Mouse (Mus musculus) hindbrain, embryonic 11.5 days (tissue): ENCODE data around the gene Fah. TPM values are rescaled to one million over a fixed set of nuclear protein-coding genes. Genes with fewer than 3 reads are reported as not detected.

ENCODE experiments used
- ATAC-seq: fragments of 200-750 bp; cut with Nextera tagmentation; 2 replicates; pipeline ENCODE4 v1.8.0; 2017; ENCODE audit warnings: mild to moderate bottlenecking, moderate TSS enrichment, moderate library complexity; ENCODE audit not compliant: low FRiP score
- DNase-seq: peaks from one replicate; pipeline ENCODE4 v3.0.0-alpha.2; 2015; ENCODE audit warnings: low spot score
- H3K27ac ChIP-seq: fragments of 300-500 bp; sonication (generic); 2 replicates; pipeline ENCODE4 v1.5.1; 2014; ENCODE audit warnings: mild to moderate bottlenecking, low read depth, low read length
- H3K27me3 ChIP-seq: fragments of 300-500 bp; sonication (generic); 2 replicates; pipeline ENCODE4 v1.6.1; 2014; ENCODE audit warnings: mild to moderate bottlenecking, low read length, moderate library complexity, mixed read lengths; ENCODE audit not compliant: control insufficient read depth, insufficient read depth
- H3K36me3 ChIP-seq: fragments of 300-500 bp; sonication (generic); 2 replicates; pipeline ENCODE4 v1.6.1; 2014; ENCODE audit warnings: mild to moderate bottlenecking, low read length, moderate library complexity, mixed read lengths; ENCODE audit not compliant: control insufficient read depth, insufficient read depth
- H3K4me1 ChIP-seq: fragments of 300-500 bp; sonication (generic); replicated peaks from 2 replicates; pipeline ENCODE4 v1.6.1; 2014; ENCODE audit warnings: low read length, mixed read lengths; ENCODE audit not compliant: control insufficient read depth, insufficient read depth
- H3K4me2 ChIP-seq: fragments of 300-500 bp; sonication (generic); replicated peaks from 2 replicates; pipeline ENCODE4 v1.6.1; 2014; ENCODE audit warnings: mild to moderate bottlenecking, low read depth, low read length
- H3K4me3 ChIP-seq: fragments of 300-500 bp; sonication (generic); 2 replicates; pipeline ENCODE4 v1.5.1; 2014; ENCODE audit warnings: low read depth, low read length
- H3K9ac ChIP-seq: fragments of 300-500 bp; sonication (generic); 2 replicates; pipeline ENCODE4 v1.6.1; 2014; ENCODE audit warnings: low read depth, low read length
- H3K9me3 ChIP-seq: fragments of 300-500 bp; sonication (generic); 2 replicates; pipeline ENCODE4 v1.6.1; 2016; ENCODE audit warnings: low read length; ENCODE audit not compliant: control insufficient read depth
- WGBS: fragments of 180-500 bp; shearing (Covaris S2); extraction: QIAGEN DNeasy Blood & Tissue Kit; methylation state at CpG from one replicate; pipeline ENCODE4 v1.1.7; 2014; 5-methylcytosine and 5-hydroxymethylcytosine counted together
- polyA plus RNA-seq: library from polyadenylated mRNA; unstranded; fragments of >200 nt; fragmentation: Nextera tagmentation; extraction: Ambion mirVana; gene quantifications from 2 replicates; pipeline ENCODE4 v1.2.1, GENCODE M21; 2014

Fah gene
- 3.5 and 4.0 TPM in 2 replicates for polyA plus RNA-seq

DNA sequence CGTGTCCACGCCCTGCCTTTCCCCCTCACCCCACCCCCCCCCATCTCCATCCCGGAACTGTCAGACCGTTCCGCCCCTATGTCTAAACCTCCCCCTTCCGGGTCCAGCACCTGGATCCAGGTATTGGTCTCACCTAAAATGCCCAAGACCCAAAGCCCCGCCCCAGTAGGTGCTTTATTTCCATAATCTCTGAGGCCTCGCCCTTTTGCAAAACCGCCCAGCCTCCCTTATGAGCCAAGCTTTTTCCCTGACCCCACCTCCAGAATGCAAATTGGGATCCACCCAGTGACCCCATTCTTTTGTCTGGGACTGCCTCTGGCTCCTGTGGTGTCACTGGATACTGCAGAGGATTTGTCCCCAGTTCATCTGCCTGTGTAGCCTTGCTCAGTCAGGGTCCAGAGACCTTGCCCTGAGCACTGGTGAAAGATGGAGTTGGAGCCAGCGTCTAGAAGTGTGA lies at the start of gene Fah:
Gene Fah, minus strand, starts transcription at position 430 of the 457 bp plus-strand sequence.
- Histone ChIP-seq H3K9ac (peak within 1 kb of the TSS; percentile 56), H3K9me3 (no peaks in the 10 kb centered on the region), H3K36me3 (no peaks in the 10 kb centered on the region), H3K4me2 (peak within 1 kb of the TSS; percentile 94), H3K27ac (no peak within 1 kb of the TSS), H3K4me3 (peak within 1 kb of the TSS; percentile 47), H3K4me1 (no peaks in the 10 kb centered on the region), H3K27me3 (no peaks in the 10 kb centered on the region)
- WGBS = 2% methylated on average over 10 of the region's 10 CpGs
- DNase-seq = peak; percentile 51
- peak; percentile 73 for ATAC-seq

GRCm38 (mm10) chr7:84652740-84653139 lies 46.2 kb upstream of the Fah start:
- Histone ChIP-seq H3K9ac (no peak overlapping the region), H3K9me3 (no peaks in the 10 kb centered on the region), H3K27ac (no peak overlapping the region), H3K36me3 (no peaks in the 10 kb centered on the region), H3K4me2 (no peak overlapping the region), H3K27me3 (no peaks in the 10 kb centered on the region), H3K4me1 (no peaks in the 10 kb centered on the region), H3K4me3 (no peak overlapping the region)
- 85% methylated on average over 2 of the region's 2 CpGs for WGBS
- DNase-seq (no peak), ATAC-seq (no peak)

GRCm38 (mm10) chr7:84651987-84652321 lies 45.4 kb upstream of the Fah start:
- Histone ChIP-seq H3K27ac (no peak overlapping the region), H3K9me3 (no peaks in the 10 kb centered on the region), H3K27me3 (no peaks in the 10 kb centered on the region), H3K4me3 (no peak overlapping the region), H3K9ac (no peak overlapping the region), H3K36me3 (no peaks in the 10 kb centered on the region), H3K4me1 (no peaks in the 10 kb centered on the region), H3K4me2 (no peak overlapping the region)
- ATAC-seq = no peak
- no peak for DNase-seq
- 86% methylated on average over 2 of the region's 2 CpGs for WGBS

DNA sequence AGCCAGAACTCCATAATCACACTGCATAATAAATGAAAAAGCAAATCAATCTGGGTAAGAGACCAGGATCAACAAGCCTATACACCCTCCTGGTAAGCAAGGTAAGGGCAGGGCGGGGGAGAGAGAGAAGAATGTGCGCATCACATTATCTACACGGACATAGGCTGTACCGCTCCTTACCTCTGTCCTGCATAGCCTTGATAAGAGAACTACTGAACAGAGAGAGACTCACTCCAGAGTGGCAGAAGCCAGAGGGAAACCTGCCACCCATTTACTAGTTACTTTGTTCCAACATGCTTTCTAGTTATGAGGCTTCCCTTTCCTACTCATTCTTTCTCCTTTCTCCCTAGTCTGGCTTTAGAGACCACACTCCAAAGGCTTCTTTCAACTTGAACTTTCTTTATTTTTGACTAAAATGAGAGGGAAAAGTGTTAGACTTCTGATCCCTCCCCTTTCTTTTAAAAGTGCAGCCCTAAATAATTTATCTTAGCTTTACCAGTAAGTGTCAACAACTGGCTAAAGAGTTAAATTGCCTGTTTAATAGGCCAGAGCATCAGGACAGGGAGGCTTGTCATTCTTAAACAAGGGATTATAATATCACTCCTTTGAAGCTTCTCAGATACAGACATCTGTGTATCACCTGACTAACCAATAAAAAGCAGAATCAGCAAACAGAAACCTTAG lies 44.9 kb upstream of the Fah start:
- H3K4me3 ChIP-seq = no peak overlapping the region
- ATAC-seq = no peak

GRCm38 (mm10) chr7:84649016-84649415 lies 42.5 kb upstream of the Fah start:
- H3K4me2 ChIP-seq = no peak overlapping the region
- ATAC-seq = no peak
- no peak overlapping the region for H3K27ac ChIP-seq
- 96% methylated on average over 2 of the region's 2 CpGs for WGBS
- no peaks in the 10 kb centered on the region for H3K36me3 ChIP-seq
- no peaks in the 10 kb centered on the region for H3K4me1 ChIP-seq
- H3K27me3 ChIP-seq = no peaks in the 10 kb centered on the region
- H3K9me3 ChIP-seq = no peaks in the 10 kb centered on the region
- H3K4me3 ChIP-seq = no peak overlapping the region
- no peak for DNase-seq
- H3K9ac ChIP-seq = no peak overlapping the region

More for the DNA sequence above, 44.9 kb upstream of the Fah start:
- no peaks in the 10 kb centered on the region for H3K4me1 ChIP-seq
- no peaks in the 10 kb centered on the region for H3K36me3 ChIP-seq
- no peak overlapping the region for H3K9ac ChIP-seq
- no peaks in the 10 kb centered on the region for H3K27me3 ChIP-seq
- H3K9me3 ChIP-seq = no peaks in the 10 kb centered on the region
- H3K4me2 ChIP-seq = no peak overlapping the region
- no peak for DNase-seq
- 81% methylated on average over 4 of the region's 4 CpGs for WGBS
- H3K27ac ChIP-seq = no peak overlapping the region

GRCm38 (mm10) chr7:84646256-84646655 lies 39.7 kb upstream of the Fah start:
- Histone ChIP-seq H3K27ac (no peak overlapping the region), H3K4me3 (no peak overlapping the region), H3K4me2 (no peak overlapping the region), H3K4me1 (no peaks in the 10 kb centered on the region), H3K36me3 (no peaks in the 10 kb centered on the region), H3K9me3 (no peaks in the 10 kb centered on the region), H3K27me3 (no peaks in the 10 kb centered on the region), H3K9ac (no peak overlapping the region)
- DNase-seq = no peak
- no peak for ATAC-seq
- WGBS = 80% methylated on average over 1 of the region's 1 CpGs

- Histone ChIP-seq H3K9me3 (no peaks in the 10 kb centered on the region), H3K4me1 (no peaks in the 10 kb centered on the region), H3K36me3 (no peaks in the 10 kb centered on the region), H3K27ac (no peak overlapping the region), H3K4me3 (no peak overlapping the region), H3K9ac (no peak overlapping the region), H3K27me3 (no peaks in the 10 kb centered on the region), H3K4me2 (no peak overlapping the region)
- DNase-seq (no peak), ATAC-seq (no peak)
- WGBS = 92% methylated on average over 6 of the region's 6 CpGs
Measured at GRCm38 (mm10) chr7:84643270-84643998, 36.9 kb upstream of the Fah start.

DNA sequence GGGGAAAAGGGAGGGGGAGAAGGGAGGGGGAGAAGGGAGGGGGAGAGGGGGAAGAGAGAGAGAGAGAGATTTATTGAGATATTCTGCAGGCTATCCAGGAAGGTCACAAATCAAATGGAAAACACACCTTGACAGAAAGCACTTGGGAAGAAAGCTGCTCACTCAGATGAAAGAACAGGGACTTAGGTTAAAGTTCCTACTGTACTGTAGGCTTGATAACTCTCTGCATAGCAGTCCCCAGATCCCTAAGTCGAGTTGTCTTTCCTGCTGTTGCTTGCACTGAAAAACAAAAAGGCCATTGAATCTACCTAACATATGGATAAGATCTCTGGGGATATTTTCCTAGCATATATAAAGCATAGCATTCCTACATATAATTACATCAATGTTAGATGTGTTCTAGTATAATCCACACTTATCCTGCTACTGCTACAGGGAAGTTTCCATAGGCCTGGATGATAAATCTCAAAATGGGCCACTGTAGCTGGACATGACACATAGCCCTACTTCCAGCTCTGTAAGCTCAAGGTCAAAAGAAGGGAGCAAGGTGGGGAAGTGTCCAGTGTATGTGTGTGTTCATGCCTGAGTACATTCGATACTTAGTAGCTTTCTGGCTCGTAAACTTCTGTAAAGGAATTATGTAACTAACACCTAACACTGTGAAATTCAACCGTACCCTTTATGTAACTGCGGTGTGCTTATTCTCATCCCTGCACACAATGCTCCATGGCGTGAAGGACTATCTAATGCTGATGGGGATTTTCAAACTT lies 35.8 kb upstream of the Fah start:
- 89% methylated on average over 6 of the region's 6 CpGs for WGBS
- Histone ChIP-seq H3K4me3 (no peak overlapping the region), H3K9me3 (no peaks in the 10 kb centered on the region), H3K4me1 (no peaks in the 10 kb centered on the region), H3K36me3 (no peaks in the 10 kb centered on the region), H3K27me3 (no peaks in the 10 kb centered on the region), H3K9ac (no peak overlapping the region), H3K4me2 (no peak overlapping the region), H3K27ac (no peak overlapping the region)
- DNase-seq (no peak), ATAC-seq (no peak)
